In genomic region chr11:68197471-68197870, GRCm38 (mm10) we compare ENCODE assay signal across 20 mouse cellular contexts.
"Had no signal": no experiment of that assay in that cellular context is flagged by ENCODE, and none has a peak within 500 bp of the region (broad histone marks: within the 10 kb centered on the region; RNA-seq: fewer than 3 reads in every experiment).

No protein-coding gene starts in this region.

- DNase-seq: gastrocnemius, postnatal 10 days; heart, adult 18-20 months; heart, postnatal 10 days; heart, postnatal 4 days; kidney, adult 18-20 months; kidney, adult 8-10 months; kidney, postnatal 10 days; kidney, postnatal 25 days; kidney, postnatal 4 days; left cerebral cortex, postnatal 4 days; liver; liver, embryonic 13.5 days had no signal

- H3K4me3 ChIP-seq: heart, embryonic 10.5 days; heart, embryonic 12.5 days; hindbrain, embryonic 10.5 days; hindbrain, embryonic 12.5 days; intestine, embryonic 15.5 days; layer of hippocampus, adult 2 months; limb, embryonic 12.5 days; liver, embryonic 13.5 days had no signal

- H3K36me3 ChIP-seq: heart, embryonic 10.5 days; heart, embryonic 12.5 days; hindbrain, embryonic 10.5 days; hindbrain, embryonic 12.5 days; intestine, embryonic 15.5 days; limb, embryonic 12.5 days; liver, embryonic 13.5 days had no signal

- H3K27me3 ChIP-seq: heart, embryonic 12.5 days; hindbrain, embryonic 12.5 days; intestine, embryonic 15.5 days; limb, embryonic 12.5 days; liver, embryonic 13.5 days had no signal

- H3K27ac ChIP-seq: heart, embryonic 10.5 days; hindbrain, embryonic 10.5 days; hindbrain, embryonic 12.5 days; hindbrain, embryonic 14.5 days; intestine, embryonic 15.5 days; layer of hippocampus, adult 2 months; liver, embryonic 13.5 days had no signal

- H3K9me3 ChIP-seq: heart, embryonic 10.5 days; heart, embryonic 12.5 days; hindbrain, embryonic 10.5 days; hindbrain, embryonic 12.5 days; intestine, embryonic 15.5 days; limb, embryonic 12.5 days; liver, embryonic 13.5 days had no signal
